Mouse (Mus musculus): ENCODE data around the gene Abhd16a. TPM values are rescaled to one million over a fixed set of nuclear protein-coding genes. Genes with fewer than 3 reads are reported as not detected.

Gene Abhd16a
- polyA plus RNA-seq, 1 experiment from 2014 or later = 94.8 TPM

DNA sequence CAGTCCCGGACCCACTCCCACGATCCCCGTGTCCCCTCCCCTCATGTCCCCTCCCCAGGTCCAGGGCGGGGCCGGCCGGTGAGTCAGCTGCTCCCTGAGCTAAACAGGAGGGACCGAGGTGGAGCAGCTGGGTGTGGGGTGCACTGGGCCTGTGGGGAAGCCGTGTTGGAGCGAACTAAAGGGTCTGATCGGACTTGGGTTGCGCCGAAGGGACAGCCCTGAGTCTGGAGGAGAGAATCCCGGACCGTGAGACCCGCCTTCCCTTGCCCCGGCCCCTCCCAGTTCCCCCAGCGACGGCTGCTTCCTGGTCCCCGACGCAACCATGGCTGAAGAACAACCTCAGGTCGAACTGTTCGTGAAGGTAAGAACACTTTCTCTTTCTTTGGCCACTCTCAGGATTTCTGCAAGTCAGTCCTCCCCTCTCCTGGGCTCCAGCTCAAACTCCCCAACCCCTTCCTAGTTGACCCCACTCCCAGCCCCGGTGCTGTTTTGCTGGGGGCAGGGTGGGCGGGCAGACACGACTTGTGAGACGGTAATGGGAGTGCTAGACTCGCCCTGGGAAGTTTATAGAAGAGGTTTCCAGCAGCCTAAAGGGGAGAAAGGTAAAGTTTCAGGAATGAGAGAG, 38.8 kb upstream of the Abhd16a start:
- WGBS = under 1% methylated on average over 26 of the region's 27 CpGs
- H3K4me3 ChIP-seq = peak overlapping the region; percentile 71
- H3K9me3 ChIP-seq = no peaks in the 10 kb centered on the region
- H3K4me2 ChIP-seq = peak overlapping the region; percentile 94
- peak; percentile 16; the same call in 1 of the 2 replicates for ATAC-seq (ENCODE audit: borderline replicate concordance, extremely low read depth, low FRiP score, low TSS enrichment)
- peak overlapping the region; percentile 95 for H3K9ac ChIP-seq
- peak overlapping the region; percentile 99 for H3K27ac ChIP-seq
- H3K27me3 ChIP-seq = no peaks in the 10 kb centered on the region
- H3K36me3 ChIP-seq = peaks cover 28% of the 10 kb centered on the region
- H3K4me1 ChIP-seq = peaks cover 53% of the 10 kb centered on the region

DNA sequence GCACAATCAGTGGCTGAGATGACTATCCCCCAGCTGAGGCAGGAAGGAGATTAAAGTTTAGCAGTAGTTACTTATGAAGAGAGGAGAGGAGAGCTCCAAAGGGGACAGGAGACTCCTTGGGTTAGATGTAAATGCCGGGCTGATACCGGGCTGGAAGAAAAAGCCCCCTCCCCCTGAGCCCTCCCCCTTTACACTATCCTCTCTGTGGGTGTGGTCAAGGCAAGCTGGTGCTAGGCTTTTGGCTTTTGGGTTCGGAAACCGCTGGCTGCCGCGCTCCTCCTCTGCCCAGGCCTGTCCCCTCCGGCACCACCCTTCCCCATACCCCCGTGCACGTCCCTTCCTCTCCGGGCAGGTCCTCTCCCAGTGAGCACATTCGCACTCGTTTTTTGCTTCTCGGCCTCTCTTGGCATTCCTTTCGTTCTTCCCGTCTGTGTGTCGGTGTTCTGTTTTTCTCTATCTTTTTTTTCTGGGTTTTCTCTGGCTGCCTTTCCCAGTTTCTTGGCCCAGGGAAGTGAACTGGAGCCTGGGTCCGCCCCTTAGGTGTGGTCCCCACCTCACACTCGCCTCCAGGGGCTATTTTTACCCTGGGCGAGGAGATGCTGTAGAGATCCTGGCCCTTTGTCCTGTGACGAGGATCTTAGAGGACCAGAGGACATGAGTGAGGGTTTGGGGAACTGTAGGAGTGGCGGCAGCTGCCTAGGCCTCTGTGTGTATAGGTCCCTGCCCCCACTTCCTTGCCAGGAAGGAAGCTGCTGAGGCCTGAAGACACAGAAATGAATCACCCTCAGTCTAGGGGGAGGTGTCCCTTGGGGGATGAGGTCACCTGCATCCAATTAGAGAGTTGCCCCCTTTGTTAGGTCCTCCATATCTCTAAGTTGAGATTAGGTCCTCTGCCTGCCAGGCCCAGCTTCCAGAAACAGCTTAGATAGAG, 37.6 kb upstream of the Abhd16a start:
- Histone ChIP-seq H3K27me3 (no peaks in the 10 kb centered on the region), H3K4me2 (peak overlapping the region; percentile 94), H3K4me1 (peaks cover 45% of the 10 kb centered on the region), H3K4me3 (peak overlapping the region; percentile 71), H3K27ac (peak overlapping the region; percentile 99), H3K9ac (peak overlapping the region; percentile 78), H3K36me3 (peaks cover 40% of the 10 kb centered on the region), H3K9me3 (no peaks in the 10 kb centered on the region)
- peak; percentile 69 for ATAC-seq (ENCODE audit: borderline replicate concordance, extremely low read depth, low FRiP score, low TSS enrichment)
- 2% methylated on average over 21 of the region's 21 CpGs for WGBS

DNA sequence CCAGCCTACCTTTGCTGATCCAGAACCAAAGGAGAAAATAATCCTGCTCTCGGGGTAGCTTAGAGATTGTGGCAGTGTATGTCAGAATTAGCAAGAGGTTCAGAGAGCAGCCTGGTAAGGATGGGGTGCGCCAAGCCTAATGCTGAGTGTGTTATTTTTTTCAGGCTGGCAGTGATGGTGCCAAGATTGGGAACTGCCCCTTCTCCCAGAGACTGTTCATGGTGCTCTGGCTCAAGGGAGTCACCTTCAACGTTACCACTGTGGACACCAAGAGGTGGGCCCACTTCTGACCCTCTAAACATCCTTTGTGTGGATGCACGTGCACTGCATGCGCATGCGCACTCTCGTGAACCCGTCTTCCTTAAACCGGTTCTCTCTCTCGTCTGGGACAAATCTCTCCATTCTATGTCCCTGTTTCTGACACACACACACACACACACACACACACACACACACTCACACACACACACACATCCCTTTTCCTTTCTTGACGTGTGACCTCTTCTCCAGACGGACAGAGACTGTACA, 36.7 kb upstream of the Abhd16a start:
- peak overlapping the region; percentile 94 for H3K4me2 ChIP-seq
- ATAC-seq (ENCODE audit: borderline replicate concordance, extremely low read depth, low FRiP score, low TSS enrichment) = no peak
- H3K9ac ChIP-seq = peak overlapping the region; percentile 78
- 66% methylated on average over 12 of the region's 12 CpGs for WGBS
- H3K4me3 ChIP-seq = peak overlapping the region; percentile 71
- no peaks in the 10 kb centered on the region for H3K27me3 ChIP-seq
- peak overlapping the region; percentile 99 for H3K27ac ChIP-seq
- peaks cover 40% of the 10 kb centered on the region for H3K4me1 ChIP-seq
- H3K36me3 ChIP-seq = peaks cover 47% of the 10 kb centered on the region
- no peaks in the 10 kb centered on the region for H3K9me3 ChIP-seq

DNA sequence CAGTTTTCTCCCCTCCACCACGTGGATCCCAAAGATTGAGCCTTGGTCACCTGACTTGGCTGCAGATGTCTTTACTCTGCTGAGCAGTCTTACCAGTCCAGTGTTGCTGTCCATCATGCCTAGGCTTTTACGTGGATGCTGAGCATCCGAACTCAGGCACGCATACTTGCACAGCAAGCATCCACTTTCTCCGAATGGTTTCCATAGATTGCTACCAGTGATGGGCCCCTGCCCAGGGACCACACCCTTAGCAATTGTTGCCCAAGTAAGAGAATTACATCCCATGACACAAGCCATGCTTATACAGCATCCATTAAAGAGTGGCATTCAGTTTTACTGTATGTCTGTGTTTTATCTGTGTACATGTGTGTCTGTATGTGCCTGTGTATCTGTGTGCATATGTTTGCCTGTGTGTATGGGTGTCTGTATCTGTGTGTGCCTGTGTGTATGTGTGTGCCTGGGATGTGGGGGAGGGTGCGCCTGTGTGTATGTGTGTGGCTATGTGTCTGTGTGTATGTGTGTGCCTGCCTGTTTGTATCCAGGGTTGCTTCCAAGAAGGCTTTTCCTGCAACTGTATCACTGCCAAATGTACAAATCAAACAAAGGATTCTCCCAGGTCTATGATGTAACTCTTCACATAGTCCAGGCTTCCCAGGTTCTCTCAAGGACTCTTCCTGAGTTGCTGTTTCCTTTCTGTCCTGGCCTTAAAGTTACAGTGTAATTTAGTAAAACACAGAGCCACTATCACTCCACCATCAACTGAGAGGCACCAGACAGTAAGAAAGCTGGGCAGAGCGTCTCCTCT, 33.2 kb upstream of the Abhd16a start:
- H3K27ac ChIP-seq = no peak overlapping the region
- no peak for ATAC-seq (ENCODE audit: borderline replicate concordance, extremely low read depth, low FRiP score, low TSS enrichment)
- WGBS = 86% methylated on average over 7 of the region's 7 CpGs
- peaks cover 62% of the 10 kb centered on the region for H3K36me3 ChIP-seq
- H3K9me3 ChIP-seq = no peaks in the 10 kb centered on the region
- H3K9ac ChIP-seq = no peak overlapping the region
- peaks cover 32% of the 10 kb centered on the region for H3K4me1 ChIP-seq
- H3K27me3 ChIP-seq = no peaks in the 10 kb centered on the region
- H3K4me3 ChIP-seq = no peak overlapping the region
- H3K4me2 ChIP-seq = no peak overlapping the region

DNA sequence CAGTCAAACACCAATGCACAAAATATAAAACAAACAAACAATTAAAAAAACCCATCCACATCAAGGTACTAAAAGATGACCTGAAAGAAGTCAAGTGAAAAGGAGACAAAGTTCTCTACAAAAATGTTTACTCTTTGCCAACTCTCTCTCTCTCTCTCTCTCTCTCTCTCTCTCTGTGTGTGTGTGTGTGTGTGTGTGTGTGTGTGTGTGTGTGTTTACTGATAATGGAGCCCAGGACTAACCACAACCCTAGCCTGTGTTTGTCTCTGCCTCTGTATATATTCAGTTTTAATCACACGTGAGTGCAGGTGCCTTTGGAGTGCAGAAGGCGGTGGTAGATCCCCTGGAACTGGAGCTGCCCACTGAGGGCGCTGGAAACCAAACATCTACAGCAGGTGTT, 32.0 kb upstream of the Abhd16a start:
- peaks cover 72% of the 10 kb centered on the region for H3K36me3 ChIP-seq
- H3K9ac ChIP-seq = no peak overlapping the region
- no peaks in the 10 kb centered on the region for H3K9me3 ChIP-seq
- WGBS = 69% methylated on average over 3 of the region's 3 CpGs
- no peaks in the 10 kb centered on the region for H3K27me3 ChIP-seq
- no peak for ATAC-seq (ENCODE audit: borderline replicate concordance, extremely low read depth, low FRiP score, low TSS enrichment)
- peaks cover 30% of the 10 kb centered on the region for H3K4me1 ChIP-seq
- H3K4me3 ChIP-seq = no peak overlapping the region
- H3K4me2 ChIP-seq = no peak overlapping the region
- no peak overlapping the region for H3K27ac ChIP-seq

DNA sequence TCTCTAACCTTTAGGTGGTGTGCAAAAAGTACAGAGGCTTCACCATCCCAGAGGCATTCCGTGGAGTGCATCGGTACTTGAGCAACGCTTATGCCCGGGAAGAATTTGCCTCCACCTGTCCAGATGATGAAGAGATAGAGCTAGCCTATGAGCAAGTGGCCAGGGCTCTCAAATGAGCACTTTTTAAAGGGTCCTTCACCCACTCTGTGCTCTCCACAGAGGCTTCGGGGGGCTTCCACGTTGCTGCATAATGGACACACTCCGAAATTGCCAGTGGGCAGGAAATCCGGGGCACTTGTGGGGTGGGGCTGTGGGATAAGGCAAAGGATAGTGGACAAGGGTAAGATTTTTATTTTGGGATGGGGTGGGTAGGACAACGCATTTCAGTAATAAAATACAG, 30.7 kb upstream of the Abhd16a start:
- no peak overlapping the region for H3K9ac ChIP-seq
- 40% methylated on average over 9 of the region's 9 CpGs for WGBS
- peaks cover 20% of the 10 kb centered on the region for H3K4me1 ChIP-seq
- peaks cover 67% of the 10 kb centered on the region for H3K36me3 ChIP-seq
- no peaks in the 10 kb centered on the region for H3K27me3 ChIP-seq
- no peaks in the 10 kb centered on the region for H3K9me3 ChIP-seq
- peak overlapping the region; percentile 77 for H3K4me3 ChIP-seq
- H3K27ac ChIP-seq = peak overlapping the region; percentile 93
- ATAC-seq (ENCODE audit: borderline replicate concordance, extremely low read depth, low FRiP score, low TSS enrichment) = no peak
- H3K4me2 ChIP-seq = peak overlapping the region; percentile 81; the same call in 1 of the 2 replicates

DNA sequence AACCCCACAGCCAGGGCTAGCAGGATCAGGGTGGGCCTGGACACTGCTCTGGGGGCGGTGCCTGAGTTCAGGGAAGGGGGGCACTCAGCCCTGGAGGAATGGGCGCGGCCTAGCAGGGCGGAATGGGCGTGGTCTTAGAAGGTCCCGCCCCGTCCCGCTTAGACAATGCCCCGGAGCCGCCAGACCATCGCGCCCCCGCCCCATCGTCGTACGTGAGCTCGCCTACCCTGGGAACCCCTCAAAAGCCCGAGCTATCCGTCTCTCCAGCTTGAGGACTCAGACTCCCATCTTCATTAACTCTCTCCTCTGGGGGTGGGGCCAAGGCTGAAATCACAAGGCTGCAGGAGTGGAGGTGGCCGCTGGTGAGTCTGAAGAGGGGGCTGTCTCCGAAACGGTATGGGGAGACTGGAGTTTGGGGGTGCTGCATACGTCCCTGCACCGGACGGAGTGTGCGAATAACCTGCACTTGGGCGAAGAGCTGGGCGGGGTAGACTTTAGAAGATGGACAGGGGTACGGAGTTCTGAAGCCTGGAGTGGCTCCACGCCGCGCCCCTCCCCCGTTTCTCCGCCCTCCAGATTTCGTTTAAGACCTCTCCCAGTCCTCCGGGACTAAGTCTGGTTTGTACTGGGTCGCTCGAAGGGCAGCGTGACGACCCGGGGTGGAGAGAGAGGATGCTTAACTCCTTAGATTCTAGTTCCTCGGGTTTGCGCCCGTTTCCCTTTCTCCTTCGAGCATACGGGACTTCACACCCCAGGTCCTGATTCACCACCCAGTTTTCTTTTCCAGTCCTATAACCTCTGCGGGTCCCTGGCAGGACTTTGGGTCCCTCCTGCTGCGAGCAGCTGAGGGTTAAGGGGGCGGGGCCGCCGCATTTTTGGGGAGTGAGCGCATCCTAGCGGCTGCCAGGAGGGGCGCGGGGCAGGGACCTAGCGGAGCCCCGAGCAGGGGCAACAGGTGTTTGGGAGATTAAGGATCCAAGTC, 29.9 kb upstream of the Abhd16a start, which contains the start of gene Ddah2:
Ddah2 (plus strand) TSS at position 125 of the 982 bp plus-strand sequence.
- Histone ChIP-seq H3K27me3 (no peaks in the 10 kb centered on the region), H3K4me3 (peak within 1 kb of the TSS; percentile 77), H3K36me3 (peaks cover 58% of the 10 kb centered on the region), H3K27ac (peak within 1 kb of the TSS; percentile 93), H3K4me2 (peak within 1 kb of the TSS; percentile 81), H3K9ac (peak within 1 kb of the TSS; percentile 79), H3K4me1 (peaks cover 23% of the 10 kb centered on the region), H3K9me3 (no peaks in the 10 kb centered on the region)
- peak; percentile 95 for ATAC-seq (ENCODE audit: borderline replicate concordance, extremely low read depth, low FRiP score, low TSS enrichment)
- WGBS = under 1% methylated on average over 57 of the region's 57 CpGs

DNA sequence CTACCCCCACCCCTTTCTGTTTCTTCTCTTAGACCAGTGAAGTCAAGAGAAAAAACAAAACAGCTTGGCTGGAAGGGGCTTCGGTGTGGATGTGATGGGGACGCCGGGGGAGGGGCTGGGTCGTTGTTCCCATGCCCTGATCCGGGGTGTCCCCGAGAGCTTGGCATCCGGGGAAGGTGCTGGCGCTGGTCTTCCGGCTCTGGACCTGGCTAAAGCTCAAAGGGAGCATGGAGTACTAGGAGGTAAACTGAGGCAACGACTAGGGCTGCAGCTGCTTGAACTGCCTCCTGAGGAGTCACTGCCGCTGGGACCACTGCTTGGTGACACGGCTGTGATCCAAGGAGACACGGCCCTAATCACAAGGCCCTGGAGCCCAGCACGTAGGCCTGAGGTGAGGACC, 29.0 kb upstream of the Abhd16a start:
- Histone ChIP-seq H3K36me3 (peaks cover 52% of the 10 kb centered on the region), H3K4me2 (peak overlapping the region; percentile 81), H3K9ac (peak overlapping the region; percentile 79), H3K4me1 (peaks cover 30% of the 10 kb centered on the region), H3K27me3 (no peaks in the 10 kb centered on the region), H3K9me3 (no peaks in the 10 kb centered on the region), H3K4me3 (peak overlapping the region; percentile 77), H3K27ac (no peak overlapping the region)
- ATAC-seq (ENCODE audit: borderline replicate concordance, extremely low read depth, low FRiP score, low TSS enrichment) = no peak
- 15% methylated on average over 14 of the region's 14 CpGs for WGBS

DNA sequence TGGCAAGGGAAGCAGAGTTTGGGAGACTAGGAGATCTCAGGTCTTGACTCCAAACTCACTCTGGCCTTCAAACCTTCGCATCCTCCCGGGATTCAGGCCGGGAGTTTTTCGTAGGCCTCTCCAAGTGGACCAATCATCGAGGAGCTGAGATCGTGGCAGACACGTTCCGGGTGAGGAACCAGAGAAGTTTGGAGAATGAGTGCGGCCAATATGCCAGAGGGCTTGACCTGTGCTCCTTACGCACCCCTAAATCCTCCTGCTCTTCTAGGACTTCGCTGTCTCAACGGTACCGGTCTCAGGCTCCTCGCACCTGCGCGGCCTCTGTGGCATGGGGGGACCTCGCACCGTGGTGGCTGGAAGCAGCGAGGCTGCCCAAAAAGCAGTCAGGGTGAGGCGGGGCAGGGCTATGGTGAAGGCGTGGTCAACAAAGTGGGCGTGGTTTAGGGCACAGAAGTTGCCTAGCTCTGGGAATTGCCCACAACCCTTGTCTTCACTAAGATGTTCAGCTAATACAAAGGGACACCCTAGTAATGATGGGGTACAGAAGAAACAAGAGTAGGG, 28.2 kb upstream of the Abhd16a start:
- H3K9me3 ChIP-seq = no peaks in the 10 kb centered on the region
- peaks cover 37% of the 10 kb centered on the region for H3K4me1 ChIP-seq
- H3K9ac ChIP-seq = no peak overlapping the region; the same call in 1 of the 2 replicates
- no peak for ATAC-seq (ENCODE audit: borderline replicate concordance, extremely low read depth, low FRiP score, low TSS enrichment)
- no peaks in the 10 kb centered on the region for H3K27me3 ChIP-seq
- no peak overlapping the region for H3K27ac ChIP-seq
- peak overlapping the region; percentile 81 for H3K4me2 ChIP-seq
- peaks cover 44% of the 10 kb centered on the region for H3K36me3 ChIP-seq
- 57% methylated on average over 22 of the region's 22 CpGs for WGBS
- H3K4me3 ChIP-seq = peak overlapping the region; percentile 77

DNA sequence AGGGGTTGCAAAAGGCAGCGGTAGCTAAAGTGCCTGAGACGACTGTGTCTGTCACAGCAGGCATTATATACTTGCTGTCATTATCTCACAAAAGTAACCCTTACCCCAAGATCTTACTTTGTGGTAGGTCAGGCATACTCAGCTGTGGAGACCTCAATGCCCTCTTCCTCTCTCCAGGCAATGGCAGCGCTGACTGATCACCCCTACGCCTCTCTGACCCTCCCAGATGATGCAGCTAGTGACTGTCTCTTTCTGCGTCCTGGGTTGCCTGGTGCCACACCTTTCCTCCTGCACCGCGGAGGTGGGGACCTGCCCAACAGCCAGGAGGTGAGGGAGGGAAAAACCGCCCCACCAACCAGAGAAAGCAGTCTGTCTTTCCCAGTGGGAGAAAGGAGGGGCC, 27.8 kb upstream of the Abhd16a start:
- Histone ChIP-seq H3K27me3 (peaks cover under 1% of the 10 kb centered on the region), H3K36me3 (peaks cover 40% of the 10 kb centered on the region), H3K4me2 (peak overlapping the region; percentile 81; the same call in 1 of the 2 replicates), H3K9me3 (no peaks in the 10 kb centered on the region), H3K4me3 (no peak overlapping the region), H3K27ac (no peak overlapping the region), H3K9ac (no peak overlapping the region), H3K4me1 (peaks cover 40% of the 10 kb centered on the region)
- 81% methylated on average over 8 of the region's 8 CpGs for WGBS
- ATAC-seq (ENCODE audit: borderline replicate concordance, extremely low read depth, low FRiP score, low TSS enrichment) = no peak

Measured in lung, embryonic 15.5 days (tissue).